In genomic region chr6:115126232-115126785, GRCm38 (mm10) we compare ENCODE assay signal across 9 mouse cellular contexts. TPM values are rescaled to one million over a fixed set of nuclear protein-coding genes. Genes with fewer than 3 reads are reported as not detected.
DNase-seq lines count a peak whose midpoint lies in the region; ATAC-seq lines count a peak whose summit lies in the region.
"Had no signal": no experiment of that assay in that cellular context is flagged by ENCODE, and none has a peak within 500 bp of the region (broad histone marks: within the 10 kb centered on the region; RNA-seq: fewer than 3 reads in every experiment).

No protein-coding gene starts in this region.

- DNase-seq in frontal cortex, postnatal 25 days (ENCODE audit: low spot score in 2 of 2), result no peak
- peak; percentile 69 to 92 for DNase-seq in left cerebral cortex, postnatal 14 days (ENCODE audit: low spot score in 2 of 2)
- DNase-seq in right cerebral cortex, postnatal 10 days (ENCODE audit: low spot score in 2 of 2), result peak; percentile 80 to 92
- no peak for DNase-seq in spleen, postnatal 4 days (ENCODE audit: low spot score in 2 of 2)
- DNase-seq in kidney, adult 9 months, result no peak

- intact Hi-C loops in left cerebral cortex, postnatal 14 days (cut with DNase I), result no loop called here

- H3K36me3 ChIP-seq in forebrain, embryonic 16.5 days (ENCODE audit: control insufficient read depth, insufficient read depth), result no peaks in the 10 kb centered on the region

- H3K4me2 ChIP-seq in forebrain, embryonic 16.5 days (ENCODE audit: low read length), result no peak overlapping the region

- H3K9ac ChIP-seq in forebrain, embryonic 16.5 days (replicated peaks; ENCODE audit: low read depth, low read length), result no peak overlapping the region

- 16% methylated on average over 2 of the region's 2 CpGs for WGBS in forebrain, embryonic 16.5 days

- H3K4me3 ChIP-seq in forebrain, embryonic 16.5 days (replicated peaks; ENCODE audit: low read length), result no peak overlapping the region

- peak overlapping the region; percentile 88 for H3K27ac ChIP-seq in forebrain, embryonic 16.5 days (ENCODE audit: low read length)

- no peaks in the 10 kb centered on the region for H3K27me3 ChIP-seq in forebrain, embryonic 16.5 days (replicated peaks; ENCODE audit: control insufficient read depth, insufficient read depth, low read length)

- ATAC-seq in frontal cortex, adult (ENCODE audit: low TSS enrichment), result peak; percentile 52
- peak; percentile 78 for ATAC-seq in forebrain, embryonic 16.5 days
- ATAC-seq in megakaryocyte progenitor cell, adult 5-6 weeks (replicated peaks; ENCODE audit: poor library complexity), result no peak

- H3K9me3 ChIP-seq in forebrain, embryonic 16.5 days (ENCODE audit: control insufficient read depth, low read length), result no peaks in the 10 kb centered on the region

- H3K4me1 ChIP-seq in forebrain, embryonic 16.5 days (replicated peaks; ENCODE audit: control insufficient read depth, insufficient read depth, low read length), result peaks cover 44% of the 10 kb centered on the region

RNA-seq across cellular contexts. Expression of gene Syn2, which starts 8.4 kb away (rescaled TPM):
- 34.8 and 37.1 TPM in 2 replicates for polyA plus RNA-seq in forebrain, embryonic 16.5 days (2015; fragmentation: Nextera tagmentation; extraction: Ambion mirVana)
- 100 to 1,000 TPM; 509 to 518 TPM for total RNA-seq in left cerebral cortex, postnatal 14 days (2021)
- total RNA-seq in megakaryocyte progenitor cell, adult 5-6 weeks (2015), result not detected in 2 replicates
- not detected in 2 replicates for total RNA-seq in megakaryocyte progenitor cell, adult 5-6 weeks (2017)
- total RNA-seq: common myeloid progenitor, adult 5-6 weeks had no signal

Comparison
In these comparisons a context has a peak if more than half of its experiments do, and no peak if none do; other contexts are left out.
1. DNase-seq: peak in left cerebral cortex, postnatal 14 days (2 of 2) and right cerebral cortex, postnatal 10 days (2 of 2); none in frontal cortex, postnatal 25 days (0 of 2), spleen, postnatal 4 days (0 of 2) and kidney, adult 9 months (single experiment).
2. RNA of gene Syn2, which starts 8.4 kb away (total RNA-seq): 509 to 518 TPM in left cerebral cortex, postnatal 14 days; not detected in megakaryocyte progenitor cell, adult 5-6 weeks; every median in the first group is over 100 times any median in the second.